Mouse (Mus musculus) left cerebral cortex, adult 9 months (tissue): Measurements from ENCODE around the gene Shroom4.
"Not testable (repeated sequence)": the region's sequence is repeated elsewhere in the genome, so short reads cannot be mapped to it uniquely, and the experiment has no call there.

Experiments
- DNase-seq, 2 experiments: peaks; one replicate each; pipeline ENCODE4 v3.0.0; 2022; ENCODE audit warnings: low spot score in 2 of 2

The Shroom4 gene

GRCm38 (mm10) chrX:6399626-6400397 is at the start of gene Shroom4:
Gene Shroom4, plus strand, starts transcription at chrX:6399854.
- peak; percentile 8 for DNase-seq

GRCm38 (mm10) chrX:6356876-6357275 is 42.8 kb upstream of the Shroom4 start:
- DNase-seq: no peak

GRCm38 (mm10) chrX:6357503-6358114 is 42.0 kb upstream of the Shroom4 start:
- no peak for DNase-seq

GRCm38 (mm10) chrX:6368822-6369221 is 30.8 kb upstream of the Shroom4 start:
- no peak for DNase-seq

GRCm38 (mm10) chrX:6370706-6371105 is 28.9 kb upstream of the Shroom4 start:
- no peak for DNase-seq

GRCm38 (mm10) chrX:6393861-6394260 is 5.8 kb upstream of the Shroom4 start:
- DNase-seq: no peak

- DNase-seq: no peak
Observed at GRCm38 (mm10) chrX:6399193-6399592, 461 bp upstream of the Shroom4 start.

- DNase-seq: no peak
Observed at GRCm38 (mm10) chrX:6400398-6401020, 855 bp downstream of the Shroom4 start.

- DNase-seq: no peak
Observed at GRCm38 (mm10) chrX:6402921-6403320, 3.3 kb downstream of the Shroom4 start.

GRCm38 (mm10) chrX:6409114-6409513 is 9.5 kb downstream of the Shroom4 start:
- no peak for DNase-seq

GRCm38 (mm10) chrX:6415412-6415811 is 15.8 kb downstream of the Shroom4 start:
- no peak for DNase-seq

GRCm38 (mm10) chrX:6415936-6416335 is 16.3 kb downstream of the Shroom4 start:
- no peak for DNase-seq

- no peak for DNase-seq
Observed at GRCm38 (mm10) chrX:6418140-6418539, 18.5 kb downstream of the Shroom4 start.

- DNase-seq: no peak
Observed at GRCm38 (mm10) chrX:6435260-6435659, 35.6 kb downstream of the Shroom4 start.

GRCm38 (mm10) chrX:6446422-6446821 is 46.8 kb downstream of the Shroom4 start:
- no peak for DNase-seq

- DNase-seq: peak; percentile 1 to 4
Observed at GRCm38 (mm10) chrX:6448001-6448400, 48.3 kb downstream of the Shroom4 start.

GRCm38 (mm10) chrX:6453220-6453619 is 53.6 kb downstream of the Shroom4 start:
- DNase-seq: no peak

GRCm38 (mm10) chrX:6469251-6469650 is 69.6 kb downstream of the Shroom4 start:
- DNase-seq: not testable (repeated sequence)

GRCm38 (mm10) chrX:6472563-6472962 is 72.9 kb downstream of the Shroom4 start:
- DNase-seq: not testable (repeated sequence)

- DNase-seq: no peak
Observed at GRCm38 (mm10) chrX:6475177-6475576, 75.5 kb downstream of the Shroom4 start.

GRCm38 (mm10) chrX:6482268-6482667 is 82.6 kb downstream of the Shroom4 start:
- DNase-seq: no peak

GRCm38 (mm10) chrX:6483817-6484216 is 84.2 kb downstream of the Shroom4 start:
- DNase-seq: no peak

- DNase-seq: no peak
Observed at GRCm38 (mm10) chrX:6490433-6490832, 90.8 kb downstream of the Shroom4 start.
